Mouse (Mus musculus): ENCODE measurements around the gene Frmd4b.

Frmd4b gene

DNA sequence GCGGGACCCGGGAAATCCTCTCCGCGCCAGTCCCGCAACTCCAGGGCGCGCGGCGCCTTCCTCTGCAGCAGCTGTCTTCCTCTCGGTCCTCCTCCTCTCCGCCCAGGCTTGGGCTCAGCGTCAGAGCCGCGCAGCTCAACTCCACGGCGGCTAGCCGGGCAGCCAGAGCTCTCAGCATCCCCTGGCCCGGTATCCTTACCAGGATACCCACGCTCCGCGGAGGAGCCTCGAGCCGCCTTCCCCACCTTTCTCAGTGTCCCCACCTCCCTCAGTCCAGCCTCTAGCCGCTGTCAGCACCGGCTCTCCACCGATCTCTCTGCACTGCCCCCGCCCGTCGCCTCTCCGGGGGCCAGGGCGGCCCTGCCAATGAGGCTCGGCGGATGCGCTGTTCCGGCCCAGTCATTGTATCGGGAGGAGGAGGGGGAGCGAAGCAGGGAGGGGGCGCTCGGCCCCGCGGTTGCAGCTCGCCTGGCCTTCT lies at the start of gene Frmd4b:
Gene Frmd4b, minus strand, starts transcription at position 276 of the 478 bp plus-strand sequence.
- peak; percentile 78 for DNase-seq (ENCODE audit: low read depth, low spot score)

DNA sequence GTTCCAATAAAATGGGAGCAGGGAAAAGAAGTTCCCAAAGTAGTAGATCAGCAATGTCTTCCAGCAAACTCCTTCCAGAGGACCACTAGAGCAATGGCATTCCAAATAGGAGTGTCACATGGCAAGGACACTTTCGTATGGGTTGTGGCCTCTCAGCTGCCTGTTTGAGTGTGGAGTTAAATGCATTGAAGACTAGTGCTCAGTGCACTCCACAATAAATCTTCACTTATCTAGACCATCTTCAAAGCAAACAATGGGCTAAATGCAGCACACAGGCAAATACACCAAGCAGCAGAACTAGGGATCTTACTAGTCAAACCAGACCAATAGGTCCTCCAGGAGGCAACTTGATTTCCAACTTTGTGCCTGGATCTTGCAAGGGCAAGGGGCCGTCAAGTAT lies 49.1 kb upstream of the Frmd4b start:
- DNase-seq (ENCODE audit: low read depth, low spot score): no peak

DNA sequence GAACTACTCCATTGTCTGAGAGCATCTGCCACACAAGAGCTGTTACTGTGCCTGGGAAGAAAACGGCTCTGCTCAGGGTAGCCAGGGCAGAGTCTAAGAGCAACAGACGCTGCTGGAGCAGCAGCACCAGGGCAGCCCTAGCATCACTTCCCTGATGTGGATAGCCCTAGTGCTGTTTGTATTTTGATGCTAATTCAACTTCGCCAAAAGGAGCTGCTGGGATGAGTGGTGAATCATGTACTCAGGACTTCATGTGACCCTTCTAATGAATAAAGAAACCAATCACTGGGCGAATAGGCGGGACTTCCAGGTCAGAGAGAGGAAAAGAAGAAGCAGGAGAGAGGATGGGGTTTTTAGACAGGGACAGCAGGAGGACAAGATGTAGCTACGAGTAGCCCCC lies 41.6 kb upstream of the Frmd4b start:
- DNase-seq (ENCODE audit: low read depth, low spot score): peak; percentile 65

DNA sequence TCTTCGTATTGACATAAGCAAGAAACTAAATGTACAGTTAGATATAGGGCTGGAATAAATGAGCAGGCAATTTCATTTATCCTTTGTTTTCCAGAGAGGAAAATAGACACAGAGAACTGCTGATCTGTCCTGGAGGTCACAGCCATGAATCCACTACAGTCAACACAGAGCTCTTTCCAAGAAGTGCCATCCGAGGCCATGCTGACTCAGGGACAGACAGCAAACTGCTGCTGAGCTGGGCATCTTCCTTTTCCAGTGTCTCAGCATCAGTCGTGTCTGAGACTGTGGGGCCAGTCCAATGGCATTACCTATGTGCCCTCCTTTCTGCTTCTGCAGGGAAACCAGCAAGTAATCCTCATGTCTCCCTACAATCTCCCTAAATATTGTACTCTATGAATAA lies 38.6 kb upstream of the Frmd4b start:
- DNase-seq (ENCODE audit: low read depth, low spot score): no peak

DNA sequence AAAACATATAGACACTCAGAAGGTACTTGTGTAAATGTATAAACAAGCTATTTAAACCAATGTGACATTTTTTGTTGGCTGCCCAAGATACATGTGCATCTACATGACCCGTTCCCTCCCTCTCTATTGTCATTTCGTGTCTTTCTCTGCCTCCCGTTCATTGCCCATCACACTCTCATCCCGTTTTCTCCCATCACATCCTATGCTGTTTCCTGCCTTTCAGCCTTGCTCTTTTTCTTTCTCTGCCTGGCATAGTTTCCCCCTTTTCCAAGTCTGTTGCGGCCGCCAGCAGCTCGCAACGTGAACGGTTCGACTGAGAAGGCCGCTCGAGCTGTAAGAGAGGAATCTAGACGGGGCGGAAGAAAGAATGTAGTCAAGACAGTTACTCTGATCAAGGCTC lies 30.2 kb upstream of the Frmd4b start:
- peak; percentile 55 for DNase-seq (ENCODE audit: low read depth, low spot score)

DNA sequence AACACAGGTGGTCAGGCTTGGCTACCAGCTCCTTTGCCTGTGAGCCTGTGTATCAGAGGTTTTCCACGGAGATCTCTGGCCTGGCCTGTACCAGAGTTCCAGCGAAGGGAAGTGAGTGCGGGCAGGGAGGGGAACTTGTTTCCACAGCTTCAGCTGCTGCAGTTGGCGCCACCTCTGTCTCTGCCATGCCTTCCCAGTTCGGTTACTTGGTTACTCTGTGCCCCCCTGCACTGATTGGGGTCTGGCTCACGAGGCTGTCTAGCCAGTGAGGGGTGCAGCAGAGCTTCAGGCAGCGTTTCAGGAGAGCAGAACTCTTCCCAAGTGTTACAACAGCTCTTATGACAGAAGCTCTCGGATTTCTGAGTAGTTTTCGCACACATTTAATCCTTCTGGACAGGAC lies 6.0 kb upstream of the Frmd4b start:
- no peak for DNase-seq (ENCODE audit: low read depth, low spot score)

DNA sequence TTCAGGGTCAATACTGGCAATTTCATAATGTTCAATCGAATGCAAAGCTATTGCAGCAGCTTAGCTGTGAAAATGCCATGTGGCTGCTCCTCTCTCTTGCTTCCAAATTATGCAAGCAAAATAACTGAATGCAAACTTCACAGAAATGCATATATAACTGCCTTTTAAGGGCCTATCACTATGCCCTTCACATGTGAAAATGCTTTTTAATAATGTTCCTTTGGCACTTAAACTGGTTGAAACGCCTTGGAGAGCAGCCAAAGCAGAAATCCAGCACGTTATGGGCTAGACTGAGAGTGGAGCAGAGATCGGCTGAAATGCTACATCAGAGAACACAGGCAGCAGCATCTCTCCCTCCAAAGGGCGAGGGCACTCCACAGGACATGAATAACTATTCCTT lies 4.9 kb upstream of the Frmd4b start:
- DNase-seq (ENCODE audit: low read depth, low spot score): no peak

DNA sequence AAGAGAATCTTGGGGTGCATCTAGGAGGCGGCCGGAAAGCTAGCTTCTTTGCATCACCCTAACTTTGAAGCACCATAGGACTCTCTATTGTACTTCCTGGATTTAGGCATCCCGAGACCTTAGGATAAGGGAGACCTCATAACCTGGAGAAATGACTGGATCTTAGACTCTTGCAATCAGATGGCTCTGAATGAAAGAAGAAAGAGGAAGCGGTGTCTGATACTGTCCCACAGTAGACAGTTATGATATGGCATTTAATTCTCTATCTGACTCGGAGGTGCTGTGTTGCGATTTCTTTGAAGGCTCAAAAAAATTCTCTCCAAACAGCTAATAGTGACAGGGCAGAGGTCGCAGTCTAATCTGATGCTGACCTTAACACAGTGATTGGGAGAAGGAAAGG lies 433 bp upstream of the Frmd4b start:
- DNase-seq (ENCODE audit: low read depth, low spot score): no peak

DNA sequence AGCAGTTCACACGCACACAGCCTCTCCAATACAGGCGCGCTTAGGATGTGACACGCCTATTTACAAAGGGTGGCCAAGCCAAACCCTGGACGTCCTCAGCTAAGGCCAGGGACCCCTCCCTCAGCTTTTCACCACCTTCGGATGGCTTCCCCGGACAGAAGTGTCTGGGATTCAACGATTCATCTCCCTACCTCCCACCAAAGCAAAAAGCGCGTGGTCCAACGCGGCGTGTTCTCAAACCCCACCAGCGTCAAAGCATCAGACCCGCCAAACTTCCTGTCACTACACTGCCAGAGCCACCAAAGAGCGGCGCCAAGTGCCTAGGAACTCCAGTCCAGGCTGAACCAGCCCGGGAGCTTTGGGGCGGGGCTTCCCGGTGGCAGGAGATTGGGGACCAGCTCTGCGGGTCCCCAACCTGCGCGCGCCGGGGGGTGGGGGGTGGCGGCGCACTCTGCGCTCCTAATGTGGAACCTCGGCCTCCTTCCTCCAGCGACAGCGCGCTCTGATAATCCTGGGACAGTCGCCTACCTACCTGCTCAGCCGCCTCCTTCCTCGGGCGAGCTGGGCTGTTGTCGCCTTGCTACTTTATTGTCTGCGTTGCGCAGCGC lies 579 bp downstream of the Frmd4b start:
- DNase-seq (ENCODE audit: low read depth, low spot score): peak; percentile 69

DNA sequence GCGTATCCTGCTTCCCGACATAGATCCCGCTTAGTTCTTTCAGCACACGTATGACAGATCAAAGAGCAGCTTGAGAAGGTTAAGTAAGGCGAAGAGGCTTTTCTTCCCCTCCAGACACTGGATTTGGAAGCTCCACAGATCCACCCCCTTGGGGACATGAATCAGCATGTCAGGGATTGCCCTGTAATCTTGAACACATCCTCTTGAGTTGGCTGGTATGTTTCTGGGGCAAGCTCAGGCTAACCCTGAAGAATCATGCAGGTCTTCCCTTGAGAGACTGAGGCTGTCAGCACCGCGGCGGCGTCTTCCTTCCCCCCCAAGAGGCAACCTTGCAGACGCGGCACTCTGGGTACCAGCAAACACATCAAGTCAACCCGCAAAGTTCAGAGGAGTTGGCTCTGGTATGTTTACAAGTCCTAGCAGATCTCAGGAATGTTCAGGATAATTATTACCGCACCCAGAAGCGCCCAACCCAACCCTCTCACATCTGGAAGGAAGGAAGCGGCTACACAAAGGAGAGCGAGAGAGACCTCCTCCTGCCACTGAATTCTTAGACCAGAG lies 1.4 kb downstream of the Frmd4b start:
- DNase-seq (ENCODE audit: low read depth, low spot score): peak; percentile 85

DNA sequence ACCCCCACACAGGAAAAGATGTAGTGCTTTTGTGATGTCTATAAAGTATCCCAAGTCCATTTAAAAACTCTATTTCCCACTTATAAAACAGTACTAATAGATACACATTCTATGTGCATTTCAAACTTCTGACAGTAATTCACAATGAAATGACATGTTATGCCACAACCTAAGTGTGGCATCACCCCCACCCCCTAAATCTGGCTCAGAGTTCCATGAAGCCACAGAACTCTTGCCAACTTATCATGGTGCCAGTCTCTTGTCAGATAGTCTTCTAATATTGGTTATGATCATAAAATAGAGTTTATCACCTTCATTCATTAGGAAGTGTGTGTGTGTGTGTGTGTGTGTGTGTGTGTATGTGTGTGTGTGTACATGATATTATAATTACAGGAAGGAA lies 3.2 kb downstream of the Frmd4b start:
- no peak for DNase-seq (ENCODE audit: low read depth, low spot score)

DNA sequence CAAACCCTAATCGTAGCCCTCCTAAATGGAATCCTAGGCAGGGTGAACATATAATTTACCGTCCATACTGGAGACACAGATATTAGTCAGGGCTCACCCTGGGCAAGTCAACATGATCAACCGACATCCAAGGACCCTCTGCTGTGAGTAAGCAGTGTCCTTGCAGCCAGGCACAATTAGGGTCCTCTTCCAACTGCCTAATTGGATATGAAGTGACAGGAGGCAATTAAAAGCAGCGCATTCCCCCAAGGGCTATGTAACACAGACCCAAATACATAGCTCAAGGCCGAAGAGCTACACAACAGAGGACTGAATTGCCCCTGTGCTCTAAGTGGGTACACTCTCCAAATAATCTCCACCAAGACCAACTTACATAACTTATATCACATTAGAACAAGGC lies 4.5 kb downstream of the Frmd4b start:
- no peak for DNase-seq (ENCODE audit: low read depth, low spot score)

DNA sequence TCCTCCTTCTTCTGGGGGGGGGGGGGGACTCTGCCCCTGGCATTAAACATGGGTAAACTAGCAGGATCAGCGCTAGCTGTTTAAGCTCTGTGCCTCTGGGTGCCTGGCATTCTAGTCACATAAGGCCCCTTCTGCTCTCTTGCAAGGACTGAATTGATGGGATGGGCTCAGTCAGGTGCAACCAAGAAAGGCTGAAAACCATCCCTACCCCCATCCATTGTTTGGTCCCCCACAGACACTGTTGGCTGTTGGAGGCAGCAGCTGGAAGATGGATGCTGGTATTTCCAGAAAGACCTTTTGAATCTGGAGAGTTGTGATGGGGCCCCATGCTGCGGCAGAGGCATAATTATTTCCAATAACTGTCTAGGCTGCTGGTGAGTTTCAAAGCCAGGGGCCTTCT lies 7.3 kb downstream of the Frmd4b start:
- no peak for DNase-seq (ENCODE audit: low read depth, low spot score)

DNA sequence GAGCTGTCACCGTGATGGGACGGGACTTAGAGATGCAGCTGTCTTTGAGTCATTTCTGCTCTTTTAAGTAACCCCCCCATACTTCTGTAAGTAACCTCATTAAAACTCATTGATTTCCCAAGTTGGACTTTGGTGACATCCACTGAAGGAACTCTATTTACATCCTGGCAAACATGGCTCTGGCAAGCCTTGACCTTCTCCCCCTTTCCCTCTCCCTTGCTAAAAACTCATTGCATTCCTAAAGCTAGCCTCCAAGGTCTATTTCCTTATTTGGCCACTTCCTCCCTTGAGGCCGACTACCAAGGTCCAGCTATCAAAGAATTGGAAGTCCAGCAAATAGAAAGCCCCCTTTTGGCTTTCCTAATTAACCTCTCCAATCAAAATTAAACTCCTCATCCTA lies 9.7 kb downstream of the Frmd4b start:
- DNase-seq (ENCODE audit: low read depth, low spot score): no peak

DNA sequence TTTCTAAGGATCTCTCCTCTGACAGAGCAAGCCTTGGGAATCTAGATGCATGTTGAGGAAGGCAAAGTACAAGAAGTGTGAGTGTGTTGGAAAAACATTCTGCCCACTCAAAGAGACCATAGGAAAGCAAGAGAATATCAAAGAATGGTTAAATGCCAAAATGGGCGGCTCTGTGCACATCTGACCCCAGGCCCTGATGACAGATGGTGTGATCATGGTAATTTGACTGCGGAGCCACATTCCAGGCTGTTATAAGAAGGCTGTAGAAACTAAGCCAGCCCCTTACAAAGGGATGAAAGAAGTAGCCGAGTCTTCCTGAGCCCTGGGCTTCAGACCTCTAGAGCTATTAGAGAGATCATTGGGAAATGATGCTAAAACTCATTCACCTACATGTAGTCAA lies 22.1 kb downstream of the Frmd4b start:
- no peak for DNase-seq (ENCODE audit: low read depth, low spot score)

DNA sequence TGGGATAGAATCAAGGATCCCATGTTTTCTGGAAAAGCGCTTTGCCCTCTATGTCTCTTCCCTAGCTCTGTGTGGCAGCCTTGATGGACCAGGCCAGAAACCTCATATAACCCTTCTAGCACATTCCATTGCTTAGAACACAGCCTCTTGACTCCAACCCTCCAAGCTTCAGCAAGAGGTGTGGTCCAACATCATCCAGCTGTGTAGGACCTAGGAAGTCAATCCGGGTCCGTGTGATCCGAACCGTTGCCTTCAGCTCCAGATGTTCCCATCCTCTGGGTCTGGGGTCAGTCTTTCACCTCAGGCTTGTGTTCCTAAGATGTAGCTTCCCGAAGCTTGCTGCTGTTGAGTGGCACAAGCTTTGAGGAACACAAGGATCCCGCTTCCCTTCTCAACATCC lies 22.8 kb downstream of the Frmd4b start:
- no peak for DNase-seq (ENCODE audit: low read depth, low spot score)

DNA sequence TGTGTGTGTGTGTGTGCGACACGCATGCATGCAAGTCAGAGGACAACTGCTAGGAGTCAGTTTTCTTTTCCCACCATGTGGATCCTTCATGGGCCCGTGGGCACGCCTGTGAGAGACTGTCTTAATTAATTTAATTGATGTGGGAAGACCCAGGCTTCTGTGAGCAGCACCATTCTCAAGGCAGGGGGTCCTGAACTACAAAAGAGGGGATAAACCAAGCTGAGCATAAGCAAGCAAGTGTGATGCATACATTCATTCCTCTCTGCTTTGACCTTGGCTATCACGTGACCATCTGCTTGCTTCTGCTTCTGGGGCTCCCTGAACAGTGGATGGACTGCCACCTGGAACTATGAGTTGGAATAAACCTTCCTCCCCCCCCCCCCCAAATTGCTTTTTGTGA lies 27.1 kb downstream of the Frmd4b start:
- DNase-seq (ENCODE audit: low read depth, low spot score): peak; percentile 22

DNA sequence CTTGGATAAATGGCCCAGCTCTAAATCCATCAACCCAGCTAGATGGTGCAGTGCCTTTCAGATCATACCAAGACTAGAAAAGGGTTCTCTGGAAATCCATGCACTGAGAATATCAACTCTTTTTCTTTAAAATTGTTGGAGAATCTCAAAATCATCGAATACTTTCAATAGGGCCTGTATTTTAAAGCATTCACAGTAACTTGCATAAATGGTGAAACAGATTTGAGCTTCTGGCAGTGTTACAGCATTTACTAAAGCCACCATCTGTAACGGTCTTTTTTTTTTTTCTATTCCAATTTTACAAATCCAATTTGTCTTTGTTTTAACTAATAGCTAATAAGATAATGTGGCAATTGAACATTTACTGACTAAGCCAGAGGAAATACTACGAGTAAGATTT lies 27.8 kb downstream of the Frmd4b start:
- DNase-seq (ENCODE audit: low read depth, low spot score): no peak

DNA sequence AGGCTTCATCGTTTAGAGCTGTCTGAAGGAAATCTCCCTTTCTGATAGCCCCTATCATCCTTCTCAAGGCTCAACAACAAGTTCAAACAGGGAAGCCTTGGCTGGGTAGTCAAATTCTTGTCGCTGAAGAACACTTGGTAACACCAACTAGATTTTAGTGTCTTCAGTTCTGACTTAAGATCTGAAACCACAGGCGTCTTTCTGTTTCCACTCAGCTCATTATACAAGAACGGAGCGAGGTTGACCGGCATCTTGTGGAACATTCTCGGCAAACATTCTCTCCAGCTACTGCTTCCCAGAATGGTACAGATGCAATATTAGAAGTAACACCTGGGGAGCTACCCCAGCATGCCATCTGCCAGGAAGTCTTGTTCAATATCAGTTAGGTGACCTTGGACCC lies 28.3 kb downstream of the Frmd4b start:
- DNase-seq (ENCODE audit: low read depth, low spot score): peak; percentile 8

DNA sequence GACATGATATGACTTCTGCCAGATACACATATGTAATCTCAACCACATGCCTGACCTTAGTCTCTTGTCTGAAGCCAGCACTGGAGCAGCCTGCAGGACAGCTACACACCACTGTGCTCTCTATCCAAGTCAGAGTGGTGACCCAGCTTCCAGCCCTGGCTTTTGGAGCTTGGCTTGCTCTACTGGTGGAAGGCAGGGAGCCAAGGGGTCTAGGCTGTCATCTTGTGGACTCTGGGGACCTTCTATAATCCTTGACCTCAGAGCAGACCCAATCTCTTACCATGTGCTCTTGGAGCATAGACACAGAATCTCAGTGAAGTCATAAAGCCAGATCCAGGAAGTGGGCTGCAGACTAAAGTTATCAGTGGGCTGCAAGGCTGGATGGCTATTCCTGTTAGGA lies 30.7 kb downstream of the Frmd4b start:
- DNase-seq (ENCODE audit: low read depth, low spot score): no peak

DNA sequence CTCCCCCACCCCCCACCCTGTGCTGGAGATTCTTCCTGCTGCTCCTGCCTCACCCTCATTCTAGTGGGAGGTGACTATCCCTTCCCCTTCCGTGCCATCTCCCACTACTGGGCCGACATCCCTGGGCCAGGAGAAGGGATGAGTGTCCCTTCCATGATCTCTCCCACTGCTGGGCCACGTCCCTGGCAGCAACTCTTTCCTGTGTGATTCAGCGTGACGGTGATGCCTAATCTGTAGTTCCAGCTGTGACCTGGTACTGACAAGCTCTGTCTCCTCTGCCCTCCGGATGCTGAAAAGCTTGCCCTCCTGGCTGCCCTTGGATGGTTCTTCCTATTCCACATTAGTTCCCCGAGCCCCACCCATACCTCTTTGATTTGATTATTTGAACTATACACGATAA lies 31.3 kb downstream of the Frmd4b start:
- no peak for DNase-seq (ENCODE audit: low read depth, low spot score)

DNA sequence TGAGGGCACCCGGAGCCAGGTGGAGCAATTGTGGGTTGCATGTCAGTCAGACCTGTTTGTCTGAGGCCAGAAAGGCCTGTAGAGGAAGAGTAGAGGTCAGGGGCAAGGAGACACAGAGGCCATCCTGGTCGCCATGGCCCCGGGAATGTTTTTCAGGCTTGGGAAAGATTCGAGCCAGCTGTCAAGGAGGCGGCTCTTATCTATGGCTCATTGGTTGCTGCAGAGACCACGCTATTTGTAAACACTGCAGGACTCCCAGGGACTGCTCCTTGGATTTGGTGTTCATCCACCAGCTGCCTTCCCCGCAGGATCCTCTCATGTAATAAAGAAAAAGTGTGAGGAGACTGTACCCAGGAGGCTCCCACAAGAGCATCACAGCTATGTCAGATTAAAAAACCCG lies 34.6 kb downstream of the Frmd4b start:
- peak; percentile 8 for DNase-seq (ENCODE audit: low read depth, low spot score)

DNA sequence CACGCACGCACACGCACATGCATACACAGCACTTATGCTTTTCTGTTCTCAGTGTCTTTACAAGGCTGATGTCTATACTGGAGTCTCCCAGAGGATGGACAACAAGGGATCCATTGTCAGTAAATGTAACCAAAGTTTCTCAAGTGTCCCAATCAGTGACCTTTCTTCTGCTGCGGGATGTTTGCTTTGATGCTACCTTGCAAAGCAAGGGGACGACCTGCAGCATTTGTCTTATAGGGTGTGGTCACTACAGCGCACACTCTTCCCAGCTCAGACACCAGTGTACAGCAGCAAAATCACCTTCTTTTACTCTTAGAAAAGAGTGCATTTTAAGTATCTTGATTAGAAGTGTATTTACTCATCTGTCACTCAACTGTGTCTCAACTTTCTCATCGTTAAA lies 35.4 kb downstream of the Frmd4b start:
- DNase-seq (ENCODE audit: low read depth, low spot score): peak; percentile 8

DNA sequence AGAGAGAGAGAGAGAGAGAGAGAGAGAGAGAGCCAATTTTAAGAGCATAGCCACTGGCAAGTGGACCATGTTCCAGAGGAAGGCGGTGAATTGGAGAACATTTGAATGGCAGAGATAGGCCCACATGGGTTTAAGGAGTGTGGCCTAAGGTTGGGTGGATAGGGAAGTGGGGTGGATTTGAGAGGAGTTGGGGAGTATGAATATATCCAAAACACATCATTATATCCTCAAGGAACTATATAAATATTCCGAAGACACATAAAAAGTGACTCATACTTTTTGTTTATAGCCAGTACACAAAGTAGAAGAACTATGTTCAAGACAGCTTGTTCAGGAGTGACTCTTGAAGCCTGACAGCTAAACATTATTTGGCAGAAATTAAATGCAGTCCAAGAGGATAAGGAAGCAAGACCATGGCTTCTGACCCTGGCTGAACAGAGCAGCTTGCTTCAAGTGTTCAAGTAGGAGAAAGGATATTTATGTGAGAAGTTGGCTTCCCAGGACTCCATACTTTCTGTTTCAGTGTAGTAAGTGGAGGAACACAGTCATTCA lies 36.8 kb downstream of the Frmd4b start:
- no peak for DNase-seq (ENCODE audit: low read depth, low spot score)
